Mouse (Mus musculus) brain, embryonic 14.5 days (tissue): ENCODE data around the gene Sh2d6.

ENCODE experiments used
- CTCF ChIP-seq: fragments of 200-500 bp; IDR thresholded peaks from 2 replicates; pipeline ENCODE4 v1.5.1; 2012; ENCODE audit warnings: inconsistent platforms, mild to moderate bottlenecking, moderate library complexity, borderline replicate concordance; ENCODE audit not compliant: insufficient read depth, insufficient read length; ENCODE audit errors: extremely low read depth
- POLR2A ChIP-seq: fragments of 200-500 bp; IDR thresholded peaks from 2 replicates; pipeline ENCODE4 v1.6.1; 2012; ENCODE audit warnings: mild to moderate bottlenecking, inconsistent platforms, borderline replicate concordance; ENCODE audit not compliant: poor library complexity, insufficient read depth, insufficient read length, severe bottlenecking; ENCODE audit errors: extremely low read depth

DNA sequence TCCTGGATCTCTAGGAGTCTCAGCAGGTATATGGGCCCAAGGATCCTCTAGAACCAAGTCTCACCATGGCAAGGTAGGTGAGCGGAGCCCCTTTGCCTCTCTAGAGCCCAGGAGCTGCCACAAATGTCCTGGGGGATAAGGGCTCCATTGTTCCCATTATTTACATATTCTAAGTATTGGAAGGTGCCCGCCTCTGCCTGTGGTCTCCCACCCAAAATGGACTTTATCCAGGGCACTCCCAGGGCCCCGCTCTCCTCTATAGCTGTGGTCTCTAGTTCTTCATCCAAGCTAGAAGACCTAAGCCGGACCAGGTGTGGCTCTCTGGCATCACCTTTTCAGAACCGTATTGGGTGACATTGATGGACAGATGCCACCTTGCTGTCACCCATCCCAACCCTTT lies at the start of gene Sh2d6:
- TF ChIP-seq CTCF (no peak), POLR2A (no peak)
